8 mouse cellular contexts compared by ENCODE assay signal in genomic region chr2:174601938-174602685, GRCm38 (mm10). TPM values are rescaled to one million over a fixed set of nuclear protein-coding genes. Genes with fewer than 3 reads are reported as not detected.
DNase-seq lines count a peak whose midpoint lies in the region; ATAC-seq and TF ChIP-seq lines count a peak whose summit lies in the region.

No protein-coding gene starts in this region.

- no peak for TF ChIP-seq POLR2A in kidney, adult 2 months (IDR thresholded peaks at IDR 0.05; ENCODE audit: low read depth, low read length)

- no peak for TF ChIP-seq CTCF in kidney, adult 2 months (conservative IDR thresholded peaks at IDR 0.05; ENCODE audit: insufficient read depth, insufficient read length, low read depth, low read length)

- WGBS in liver, embryonic 11.5 days = 34% methylated on average over 9 of the region's 9 CpGs
- WGBS in kidney, adult 2 months = 77% methylated on average over 9 of the region's 9 CpGs

- ATAC-seq in liver, embryonic 11.5 days (replicated peaks; ENCODE audit: low FRiP score) = peak; percentile 78

- H3K4me2 ChIP-seq in liver, embryonic 11.5 days = no peak overlapping the region

- H3K27ac ChIP-seq in liver, embryonic 11.5 days (ENCODE audit: low read depth, low read length) = no peak overlapping the region; the same call in 1 of the 2 replicates
- H3K27ac ChIP-seq in kidney, adult 2 months (ENCODE audit: insufficient read depth, low read depth, low read length) = no peak overlapping the region

- peak; percentile 92 for DNase-seq in T-cell, adult 2 months (ENCODE audit: low spot score)
- peak; percentile 95 for DNase-seq in heart, adult 11 months
- DNase-seq in liver, embryonic 11.5 days (ENCODE audit: low spot score) = peak; percentile 43
- peak; percentile 50 for DNase-seq in spleen, adult 12 weeks (ENCODE audit: low spot score)
- DNase-seq in urinary bladder, postnatal 25 days (ENCODE audit: low spot score) = no peak
- DNase-seq in adrenal gland, adult 2 months = no peak
- DNase-seq in cerebellum, adult 11-12 months = no peak
- DNase-seq in kidney, adult 2 months = no peak

- peaks cover 5% of the 10 kb centered on the region; the same call in 1 of the 2 replicates for H3K4me1 ChIP-seq in liver, embryonic 11.5 days (replicated peaks; ENCODE audit: control insufficient read depth, insufficient read depth, low read length)
- H3K4me1 ChIP-seq in kidney, adult 2 months (ENCODE audit: control insufficient read depth, insufficient read depth, low read length) = no peaks in the 10 kb centered on the region

- no peak overlapping the region for H3K9ac ChIP-seq in liver, embryonic 11.5 days (ENCODE audit: low read depth, low read length)

- no peaks in the 10 kb centered on the region for H3K9me3 ChIP-seq in liver, embryonic 11.5 days (ENCODE audit: control insufficient read depth, low read length)

- no peaks in the 10 kb centered on the region for H3K36me3 ChIP-seq in liver, embryonic 11.5 days (ENCODE audit: control insufficient read depth, insufficient read depth, low read length)
- H3K36me3 ChIP-seq in kidney, adult 2 months (ENCODE audit: control insufficient read depth, insufficient read depth, low read length) = no peaks in the 10 kb centered on the region

- H3K4me3 ChIP-seq in liver, embryonic 11.5 days (ENCODE audit: low read depth, low read length) = no peak overlapping the region
- H3K4me3 ChIP-seq in kidney, adult 2 months (ENCODE audit: insufficient read depth, low read depth, low read length) = no peak overlapping the region

- H3K27me3 ChIP-seq in liver, embryonic 11.5 days (replicated peaks; ENCODE audit: control insufficient read depth, insufficient read depth, low read length) = no peaks in the 10 kb centered on the region
- H3K27me3 ChIP-seq in kidney, adult 2 months (replicated peaks; ENCODE audit: control insufficient read depth, insufficient read depth, low read length) = no peaks in the 10 kb centered on the region

RNA-seq across cellular contexts. Expression of gene Zfp831, which starts 41.2 kb away (rescaled TPM):
- 0.01 TPM in 1 of 2 replicates, not detected in the other for polyA plus RNA-seq in liver, embryonic 11.5 days (2014; fragmentation: Nextera tagmentation; extraction: Ambion mirVana)
- under 1 TPM; 0.10 to 0.12 TPM for total RNA-seq in adrenal gland, adult 2 months (2021)
- polyA plus RNA-seq in adrenal gland, adult 2 months (2012; rRNA removed) = 0.03 TPM in 2 replicates
- 0.03 and 0.34 TPM in 2 replicates for polyA plus RNA-seq in kidney, adult 2 months (2012; rRNA removed)

Comparison
In these comparisons a context has a peak if more than half of its experiments do, and no peak if none do; other contexts are left out.
1. DNase-seq: peak in T-cell, adult 2 months (single experiment), heart, adult 11 months (single experiment), liver, embryonic 11.5 days (single experiment) and spleen, adult 12 weeks (single experiment); none in urinary bladder, postnatal 25 days (single experiment), adrenal gland, adult 2 months (single experiment), cerebellum, adult 11-12 months (single experiment) and kidney, adult 2 months (single experiment).